Mouse (Mus musculus) testis, adult 2 months (tissue): ENCODE measurements around the gene Sgpp1.

Experiments
- CTCF ChIP-seq: fragments of 200-500 bp; IDR thresholded peaks from 2 replicates; pipeline ENCODE4 v1.5.1; 2012; ENCODE audit warnings: low read depth, mild to moderate bottlenecking, inconsistent platforms, low read length, moderate library complexity; ENCODE audit not compliant: control insufficient read depth, insufficient read depth, insufficient replicate concordance
- POLR2A ChIP-seq: fragments of 200-500 bp; IDR thresholded peaks from 2 replicates; pipeline ENCODE4 v1.6.1; 2012; ENCODE audit warnings: low read depth, mild to moderate bottlenecking, inconsistent platforms, low read length, moderate library complexity; ENCODE audit not compliant: control insufficient read depth

DNA sequence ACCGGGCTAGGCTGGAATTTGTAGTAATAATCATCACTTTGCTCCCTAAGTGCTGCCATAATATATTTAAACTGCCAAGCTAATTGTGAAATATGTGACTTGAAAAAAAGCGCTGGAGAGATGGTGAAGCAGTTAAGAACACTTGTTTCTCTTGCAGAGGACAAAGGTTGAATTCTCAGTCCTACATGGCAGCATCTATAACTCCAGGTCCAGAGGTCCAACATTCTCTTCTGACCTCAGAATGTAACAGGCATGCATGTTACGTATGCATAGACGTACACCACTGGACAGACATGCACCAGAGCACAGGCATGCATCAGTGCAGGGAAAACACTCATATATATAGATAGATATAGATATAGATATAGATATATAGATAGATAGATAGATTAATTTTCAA is 57.1 kb downstream of the Sgpp1 start:
- no peak for TF ChIP-seq POLR2A
- TF ChIP-seq CTCF, result no peak
